8 mouse cellular contexts compared by ENCODE assay signal in genomic region chr7:52391793-52392192, GRCm38 (mm10).
DNase-seq lines count a peak whose midpoint lies in the region; TF ChIP-seq lines count a peak whose summit lies in the region.

No protein-coding gene starts in this region.

- no peak for DNase-seq in gastrocnemius, adult 2 months
- DNase-seq in gastrocnemius, postnatal 25 days, result no peak
- peak; percentile 22 for DNase-seq in ovary, postnatal 14 days (ENCODE audit: low spot score)
- DNase-seq in ovary, adult 18-20 months (ENCODE audit: low spot score), result no peak
- peak; percentile 27 for DNase-seq in embryonic facial prominence, embryonic 10.5 days (ENCODE audit: low spot score)
- peak; percentile 46 to 71 for DNase-seq in left cerebral cortex, adult 18-20 months (ENCODE audit: low spot score in 2 of 2)
- peak; percentile 51 for DNase-seq in right cerebral cortex, adult 18-20 months
- DNase-seq in thymus, postnatal 0 days (ENCODE audit: low spot score), result no peak

- no peaks in the 10 kb centered on the region for H3K36me3 ChIP-seq in embryonic facial prominence, embryonic 10.5 days (replicated peaks)

- H3K4me3 ChIP-seq in gastrocnemius, adult 2 months, result no peak overlapping the region
- H3K4me3 ChIP-seq in embryonic facial prominence, embryonic 10.5 days, result no peak overlapping the region

- TF ChIP-seq CTCF in gastrocnemius, adult 2 months (IDR thresholded peaks at IDR 0.05), result peak; percentile 54

- H3K27me3 ChIP-seq in embryonic facial prominence, embryonic 10.5 days (replicated peaks; ENCODE audit: low read depth, poor library complexity, severe bottlenecking), result no peaks in the 10 kb centered on the region

- 26% methylated on average over 2 of the region's 2 CpGs for WGBS in embryonic facial prominence, embryonic 10.5 days

- no peaks in the 10 kb centered on the region for H3K9me3 ChIP-seq in embryonic facial prominence, embryonic 10.5 days

- intact Hi-C loops in gastrocnemius, adult 2 months (cut with DNase I), result no loop called here

- H3K4me1 ChIP-seq in embryonic facial prominence, embryonic 10.5 days, result no peaks in the 10 kb centered on the region

- no peak overlapping the region for H3K27ac ChIP-seq in gastrocnemius, adult 2 months
- no peak overlapping the region for H3K27ac ChIP-seq in embryonic facial prominence, embryonic 10.5 days (replicated peaks)

Comparison
In these comparisons a context has a peak if more than half of its experiments do, and no peak if none do; other contexts are left out.
1. DNase-seq: peak in ovary, postnatal 14 days (single experiment), embryonic facial prominence, embryonic 10.5 days (single experiment), left cerebral cortex, adult 18-20 months (2 of 2) and right cerebral cortex, adult 18-20 months (single experiment); none in gastrocnemius, adult 2 months (single experiment), gastrocnemius, postnatal 25 days (single experiment), ovary, adult 18-20 months (single experiment) and thymus, postnatal 0 days (single experiment).